Mouse (Mus musculus) G1E (cell line): ENCODE measurements around the gene Atp5j2. TPM values are rescaled to one million over a fixed set of nuclear protein-coding genes. Genes with fewer than 3 reads are reported as not detected.
A peak's percentile ranks its signal among the peaks of the same experiment; 100 is the strongest.
"Not testable (repeated sequence)": the region's sequence is repeated elsewhere in the genome, so short reads cannot be mapped to it uniquely, and the experiment has no call there.

Experiments used
- ATAC-seq: 2 replicates; pipeline ENCODE4 v1.8.0; 2016; ENCODE audit warnings: mild to moderate bottlenecking; ENCODE audit not compliant: insufficient number of reproducible peaks, poor library complexity, low FRiP score, severe bottlenecking; ENCODE audit errors: extremely low read depth
- DNase-seq: peaks from one replicate; pipeline ENCODE4 v3.0.0; 2012; ENCODE audit warnings: low spot score
- H3K27me3 ChIP-seq: 2 replicates; pipeline ENCODE4 v1.6.1; 2012; ENCODE audit warnings: mild to moderate bottlenecking, low read length, inconsistent platforms; ENCODE audit not compliant: insufficient read depth
- H3K36me3 ChIP-seq: replicated peaks from 2 replicates; pipeline ENCODE3; 2012; ENCODE audit warnings: mild to moderate bottlenecking, inconsistent platforms
- H3K4me1 ChIP-seq: 2 replicates; pipeline ENCODE4 v1.6.1; 2012; ENCODE audit warnings: low read depth, low read length, inconsistent platforms, mixed read lengths; ENCODE audit not compliant: insufficient read depth
- H3K4me3 ChIP-seq: 2 replicates; pipeline ENCODE4 v1.5.1; 2012; ENCODE audit warnings: low read depth, mild to moderate bottlenecking, inconsistent platforms, low read length, moderate library complexity, mixed read lengths
- H3K9me3 ChIP-seq: replicated peaks from 2 replicates; pipeline ENCODE4 v1.6.1; 2012; ENCODE audit warnings: inconsistent platforms
- CTCF ChIP-seq: IDR thresholded peaks from 2 replicates; pipeline ENCODE4 v1.5.1; 2012; ENCODE audit warnings: low read depth, low read length, inconsistent platforms, mixed read lengths
- GATA1 ChIP-seq: IDR thresholded peaks from 2 replicates; pipeline ENCODE4 v1.6.1; 2012; ENCODE audit warnings: borderline replicate concordance, low read length, inconsistent platforms, mixed read lengths
- GATA2 ChIP-seq: IDR thresholded peaks from 2 replicates; pipeline ENCODE4 v1.6.1; 2012; ENCODE audit warnings: low read depth, low read length, inconsistent platforms, borderline replicate concordance
- POLR2AphosphoS5 ChIP-seq: IDR thresholded peaks from 2 replicates; pipeline ENCODE4 v1.6.1; 2012; ENCODE audit warnings: low read depth, low read length, inconsistent platforms; ENCODE audit not compliant: insufficient replicate concordance
- TAL1 ChIP-seq: conservative IDR thresholded peaks from 2 replicates; pipeline ENCODE4 v1.6.1; 2012; ENCODE audit warnings: low read depth, low read length, inconsistent platforms, mixed read lengths
- polyA plus RNA-seq: library from polyadenylated mRNA; stranded (reverse); fragments of >175 nt; gene quantifications from 2 replicates; pipeline ENCODE4 v1.2.3, GENCODE M21; 2012
- total RNA-seq, 2 experiments: library from RNA; stranded (forward) in 1 of 2; stranded (reverse) in 1 of 2; fragments of 200-1000 nt in 1 of 2; fragments of >200 nt in 1 of 2; fragmentation: Nextera tagmentation in 1 of 2; gene quantifications; 2 replicates each; pipeline ENCODE4 v1.2.3; 2014 to 2017

Atp5j2 gene
- total RNA-seq (2014; fragmentation: Nextera tagmentation) (133 and 170 TPM in 2 replicates), total RNA-seq (2017) (257 and 304 TPM in 2 replicates), polyA plus RNA-seq (21.5 and 61.1 TPM in 2 replicates)

GRCm38 (mm10) chr5:145191962-145192361 is at the start of gene Atp5j2:
TSS of gene Atp5j2 (minus strand) at chr5:145192062.
- ATAC-seq (no peak), DNase-seq (no peak)
- TF ChIP-seq GATA1: no peak
- no peak for TF ChIP-seq POLR2AphosphoS5
- TF ChIP-seq GATA2: no peak
- TF ChIP-seq TAL1: no peak
- no peak for TF ChIP-seq CTCF
- Histone ChIP-seq H3K36me3 (peaks cover 67% of the 10 kb centered on the region), H3K9me3 (no peaks in the 10 kb centered on the region), H3K4me1 (peaks cover 38% of the 10 kb centered on the region), H3K4me3 (peak within 1 kb of the TSS; percentile 85), H3K27me3 (no peaks in the 10 kb centered on the region)

GRCm38 (mm10) chr5:145234636-145235035 is 42.8 kb upstream of the Atp5j2 start:
- DNase-seq (no peak), ATAC-seq (no peak)
- H3K27me3 ChIP-seq: no peaks in the 10 kb centered on the region
- peaks cover 41% of the 10 kb centered on the region for H3K4me1 ChIP-seq
- peaks cover 66% of the 10 kb centered on the region for H3K36me3 ChIP-seq
- TF ChIP-seq GATA2: no peak
- TF ChIP-seq TAL1: no peak
- TF ChIP-seq GATA1: no peak
- TF ChIP-seq CTCF: 0 out of 2 replicates have a peak, but pooled peaks have one; percentile 23
- TF ChIP-seq POLR2AphosphoS5: no peak
- H3K4me3 ChIP-seq: no peak overlapping the region
- H3K9me3 ChIP-seq: no peaks in the 10 kb centered on the region

DNA sequence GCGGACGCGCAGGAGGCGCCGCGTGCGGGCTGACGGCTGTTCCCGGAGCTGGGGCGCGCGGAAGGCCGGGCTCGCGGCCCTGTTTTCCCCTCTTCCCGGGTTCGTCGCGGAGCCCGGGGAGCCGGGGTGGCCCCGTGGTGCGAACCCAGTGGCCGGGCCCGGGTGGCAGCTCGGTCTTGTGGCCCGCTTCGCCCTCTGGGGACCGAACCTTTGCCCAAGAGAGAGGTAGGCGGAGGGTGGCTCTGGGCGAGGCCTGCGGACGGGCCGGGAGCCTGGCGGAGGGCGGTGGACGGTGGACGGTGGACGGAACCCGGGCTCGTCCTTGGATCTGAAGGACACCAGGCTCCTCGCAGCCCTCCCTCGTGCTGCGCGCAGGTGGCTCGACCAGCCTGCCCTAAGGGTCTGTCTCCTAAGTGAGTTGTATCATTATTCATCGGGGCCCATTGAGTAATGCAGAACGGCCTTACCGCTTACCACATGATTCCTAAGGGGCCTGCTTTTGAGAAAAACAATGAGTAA is 40.1 kb upstream of the Atp5j2 start:
- no peak for TF ChIP-seq GATA2
- TF ChIP-seq TAL1: no peak
- no peak for TF ChIP-seq CTCF
- TF ChIP-seq POLR2AphosphoS5: no peak
- no peak for TF ChIP-seq GATA1
- Histone ChIP-seq H3K4me3 (peak overlapping the region; percentile 98), H3K27me3 (no peaks in the 10 kb centered on the region), H3K4me1 (peaks cover 46% of the 10 kb centered on the region), H3K36me3 (peaks cover 40% of the 10 kb centered on the region), H3K9me3 (no peaks in the 10 kb centered on the region)
- no peak for DNase-seq
- no peak for ATAC-seq

- TF ChIP-seq CTCF (no peak), GATA1 (no peak), TAL1 (no peak), POLR2AphosphoS5 (no peak), GATA2 (no peak)
- Histone ChIP-seq H3K4me1 (peaks cover 46% of the 10 kb centered on the region), H3K36me3 (peaks cover 35% of the 10 kb centered on the region), H3K4me3 (peak within 1 kb of the TSS; percentile 98), H3K9me3 (no peaks in the 10 kb centered on the region), H3K27me3 (no peaks in the 10 kb centered on the region)
- DNase-seq: peak; percentile 97
- peak; percentile 91 for ATAC-seq
These were observed 39.6 kb upstream of the Atp5j2 start, which contains the start of gene Zfp655 for GRCm38 (mm10) chr5:145231367-145231871. TSS of gene Zfp655 (plus strand) at chr5:145231715.

DNA sequence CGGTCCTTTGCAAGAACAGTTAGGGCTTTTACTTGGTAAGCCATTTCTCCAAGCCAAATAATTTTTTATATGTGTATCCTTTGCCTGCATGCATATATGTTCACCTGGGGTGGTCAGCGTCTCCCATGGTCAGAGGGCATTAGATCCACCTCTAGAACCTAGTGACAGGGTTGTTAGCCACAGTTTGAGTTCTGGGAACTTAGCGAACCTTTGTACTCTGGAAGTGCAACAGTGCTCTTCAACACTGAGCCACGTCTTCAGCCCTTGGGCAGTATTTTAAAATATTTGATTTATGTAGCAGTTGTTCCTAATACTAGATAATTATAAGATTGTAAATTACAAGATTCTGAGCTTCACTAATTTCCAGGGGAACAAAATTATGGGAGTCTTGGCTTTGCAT is 38.8 kb upstream of the Atp5j2 start:
- no peaks in the 10 kb centered on the region for H3K9me3 ChIP-seq

DNA sequence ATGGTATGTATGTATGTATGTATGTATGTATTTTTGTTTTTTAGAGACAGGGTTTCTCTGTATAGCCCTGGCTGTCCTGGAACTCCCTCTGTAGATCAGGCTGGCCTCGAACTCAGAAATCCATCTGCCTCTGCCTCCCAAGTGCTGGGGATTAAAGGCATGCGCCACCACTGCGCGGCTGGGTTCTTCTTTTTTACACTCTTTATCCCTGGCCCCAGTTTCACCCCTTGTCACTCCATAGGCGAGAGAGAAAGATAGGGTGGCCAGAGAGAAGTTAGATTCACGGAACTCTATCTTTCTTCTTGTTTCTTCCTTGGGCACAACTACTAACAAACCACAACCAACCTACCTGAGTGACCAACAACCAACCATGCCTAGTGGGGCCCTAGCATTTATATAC is 37.4 kb upstream of the Atp5j2 start:
- H3K4me3 ChIP-seq, ATAC-seq, H3K9me3 ChIP-seq, DNase-seq, H3K27me3 ChIP-seq: not testable (repeated sequence)
- Histone ChIP-seq H3K4me1 (peaks cover 34% of the 10 kb centered on the region), H3K36me3 (peaks cover 13% of the 10 kb centered on the region)

More for the DNA sequence above, 38.8 kb upstream of the Atp5j2 start:
- TF ChIP-seq GATA2: no peak
- TF ChIP-seq POLR2AphosphoS5: no peak
- no peak for TF ChIP-seq TAL1
- no peak for TF ChIP-seq GATA1
- TF ChIP-seq CTCF: no peak
- no peak for DNase-seq
- Histone ChIP-seq H3K36me3 (peaks cover 27% of the 10 kb centered on the region), H3K27me3 (no peaks in the 10 kb centered on the region), H3K4me1 (peaks cover 44% of the 10 kb centered on the region), H3K4me3 (peak overlapping the region; percentile 98; the same call in 1 of the 2 replicates)
- no peak for ATAC-seq
